Mouse (Mus musculus) CD4-positive, CD25-positive, alpha-beta regulatory T cell, adult 4 months (primary cell): ENCODE measurements around the gene Caskin1. TPM values are rescaled to one million over a fixed set of nuclear protein-coding genes. Genes with fewer than 3 reads are reported as not detected.

ENCODE experiments used
- ATAC-seq: one replicate; pipeline ENCODE4 v1.8.0; 2017
- polyA plus RNA-seq, 2 experiments: library from polyadenylated mRNA; unstranded; fragments of 100-300 nt; shearing (Covaris generic); gene quantifications; one replicate each; pipeline ENCODE4 v1.2.1; 2017

Gene Caskin1
- polyA plus RNA-seq, 2 experiments from 2014 or later: 0.16 TPM

DNA sequence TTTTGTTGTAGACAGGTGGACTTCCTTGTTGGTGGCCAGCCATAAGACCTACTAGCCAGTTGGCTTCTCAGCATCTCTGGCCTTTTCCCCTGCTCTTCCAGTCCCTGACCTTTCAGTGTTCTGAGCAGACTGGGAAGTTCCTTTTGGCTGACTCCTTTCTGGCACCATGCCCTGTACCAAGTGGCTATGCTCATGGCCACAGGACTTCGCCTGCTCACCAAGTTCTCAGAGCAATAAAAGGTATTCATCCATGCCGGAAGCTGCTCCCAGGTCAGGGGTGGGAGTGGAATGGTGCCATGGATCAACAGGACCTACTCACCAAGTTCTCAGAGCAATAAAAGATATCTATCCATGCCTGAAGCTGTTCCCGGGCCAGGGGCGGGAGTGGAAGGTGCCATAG is 15.9 kb upstream of the Caskin1 start:
- ATAC-seq: no peak

DNA sequence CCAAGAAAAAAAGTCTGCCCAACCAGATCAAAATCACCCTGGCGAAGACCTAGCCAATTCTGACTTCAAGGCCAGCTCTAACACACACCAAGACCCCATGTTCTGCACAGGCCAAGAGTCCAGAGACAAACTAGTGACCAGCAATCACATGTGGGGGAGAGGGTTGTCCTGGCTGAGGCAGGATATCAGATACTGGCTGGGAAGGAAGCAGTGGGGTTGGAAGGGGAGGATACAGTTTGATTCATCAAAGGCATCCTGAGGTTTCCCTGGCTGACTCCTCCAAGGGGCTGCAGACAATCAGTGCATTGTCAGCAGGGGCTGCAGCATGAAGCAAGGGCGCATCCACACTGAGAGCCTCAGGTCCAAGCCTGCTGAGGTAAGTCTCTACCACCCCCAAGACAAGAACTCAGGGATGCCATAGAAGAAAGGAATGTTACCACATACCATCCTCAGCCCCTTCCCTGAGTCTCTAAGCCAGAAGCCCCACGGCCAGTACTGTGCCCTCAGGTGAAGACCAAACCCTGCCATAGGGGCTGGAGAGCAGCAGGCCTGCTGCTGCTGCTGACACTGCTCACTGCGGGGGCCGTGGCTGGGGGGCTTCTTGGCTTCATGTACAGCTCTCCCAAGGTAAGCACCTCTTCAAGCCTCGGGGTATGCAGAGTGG is 14.7 kb upstream of the Caskin1 start, which contains the start of gene Bricd5:
Bricd5 (plus strand) TSS at position 273 of the 664 bp plus-strand sequence.
- no peak for ATAC-seq

DNA sequence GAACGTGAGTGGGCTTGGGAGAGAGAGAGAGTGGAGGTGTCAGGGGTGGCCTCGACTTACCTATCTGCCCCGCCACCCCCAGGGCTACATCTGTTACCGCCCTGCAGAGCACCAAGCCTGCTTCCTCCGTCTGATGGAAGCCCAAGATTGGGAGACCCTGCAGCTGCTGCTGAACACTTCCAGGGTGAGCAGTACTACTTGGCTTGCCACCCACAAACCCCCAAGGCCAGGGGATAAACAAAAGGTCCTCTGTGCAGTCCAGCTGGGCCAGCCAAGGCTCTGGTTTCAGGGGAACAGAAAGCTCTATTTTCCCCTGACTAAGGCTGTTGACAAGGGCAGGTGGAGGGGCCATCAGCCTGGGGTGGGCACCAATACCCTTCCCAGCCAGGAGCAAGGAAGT is 13.8 kb upstream of the Caskin1 start:
- no peak for ATAC-seq

DNA sequence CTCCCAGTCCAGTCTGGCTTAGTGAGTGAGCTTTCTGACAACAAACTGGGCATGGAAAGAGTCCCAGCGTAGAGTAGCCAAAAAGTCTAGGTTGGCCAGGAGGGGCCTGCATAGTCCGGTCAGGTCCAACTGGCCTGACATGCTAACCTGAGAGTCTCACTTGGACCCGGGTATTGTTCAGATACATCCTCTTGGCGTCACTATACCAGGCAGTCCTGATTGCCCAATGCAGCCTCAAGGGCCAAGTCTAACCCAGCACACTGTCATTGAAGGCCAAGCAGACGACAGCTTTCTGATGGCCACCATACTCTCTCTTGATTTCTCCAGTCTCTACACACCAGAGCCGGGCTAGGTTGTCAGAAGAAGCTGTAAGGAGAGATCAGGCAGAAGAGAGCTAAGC is 12.8 kb upstream of the Caskin1 start:
- ATAC-seq: no peak

DNA sequence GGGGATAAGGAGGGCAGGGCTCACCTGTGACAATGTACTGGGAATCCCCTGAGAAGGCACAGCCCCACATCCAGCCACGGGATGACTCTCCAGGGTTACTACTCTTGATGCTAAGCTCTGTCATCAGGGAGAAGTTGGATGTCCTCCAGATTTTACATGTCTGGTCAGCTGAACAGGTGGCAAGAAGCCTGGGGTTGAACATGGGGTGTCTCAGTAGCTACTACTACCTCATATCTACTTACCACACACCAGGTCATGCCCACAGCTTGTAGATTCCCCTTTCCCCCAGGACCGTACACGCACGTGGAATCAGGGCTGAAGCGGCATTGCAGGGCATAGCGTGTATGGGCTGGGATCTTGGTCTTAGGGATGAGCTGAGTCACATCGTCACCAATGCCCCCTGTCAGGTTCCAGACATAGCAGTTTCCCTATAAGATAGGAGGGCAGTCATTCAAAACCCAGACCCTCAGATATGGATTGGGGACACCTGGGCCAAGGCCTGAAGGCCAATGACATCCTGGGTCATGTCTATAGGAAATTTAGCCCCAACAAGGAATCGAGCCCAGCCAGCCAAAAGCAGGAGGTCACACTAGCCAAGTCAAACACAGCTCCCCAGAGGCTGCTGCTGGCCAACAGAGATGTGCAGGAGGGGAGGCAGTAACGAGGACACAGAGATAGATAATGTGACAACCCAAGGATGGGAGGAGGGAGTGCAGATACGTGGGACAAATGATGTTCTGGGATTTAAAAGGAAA is 12.2 kb upstream of the Caskin1 start:
- no peak for ATAC-seq

DNA sequence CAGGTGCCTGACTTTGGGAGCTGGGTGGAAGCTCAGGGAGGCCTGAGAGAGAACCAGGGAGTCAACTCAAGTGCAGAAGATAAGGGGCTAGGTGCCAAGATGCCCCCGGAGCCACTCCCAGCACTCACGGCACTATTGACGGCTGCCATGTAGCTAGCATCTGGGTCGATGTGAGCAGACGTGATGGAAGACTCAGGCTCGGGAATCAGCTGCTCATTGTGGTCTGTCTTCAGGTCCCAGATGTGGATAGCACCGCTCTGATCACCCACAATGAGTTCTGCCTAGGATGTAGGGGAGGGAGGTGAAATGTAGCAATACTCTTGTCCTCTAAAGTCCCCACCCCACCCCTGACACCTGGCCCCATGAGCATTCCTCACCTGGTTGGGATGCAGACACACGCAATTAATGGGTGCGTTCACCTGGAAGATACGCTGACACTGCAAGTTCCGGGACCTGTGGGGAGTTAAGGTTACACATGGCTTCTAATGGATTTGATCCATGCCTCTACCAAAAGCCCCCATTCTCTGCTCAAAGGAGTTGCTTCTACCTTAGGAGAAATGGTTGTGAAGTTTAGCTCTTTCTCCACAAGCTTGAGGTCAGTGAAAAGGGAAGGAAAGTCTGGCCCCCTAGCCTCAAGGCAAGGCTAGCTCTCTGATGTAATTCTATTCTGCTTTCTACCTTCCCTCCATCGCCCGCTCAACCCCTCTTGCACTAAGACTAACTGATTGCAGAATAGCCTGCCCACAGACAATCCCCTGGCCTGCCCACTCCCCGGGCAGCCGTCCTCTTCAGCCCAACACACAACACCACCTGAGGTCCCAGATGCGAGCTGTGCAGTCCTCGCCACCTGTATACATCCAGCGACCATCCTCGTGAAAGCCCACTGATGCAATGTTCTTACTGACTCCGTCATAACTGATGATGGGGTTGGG is 11.1 kb upstream of the Caskin1 start:
- ATAC-seq: no peak

DNA sequence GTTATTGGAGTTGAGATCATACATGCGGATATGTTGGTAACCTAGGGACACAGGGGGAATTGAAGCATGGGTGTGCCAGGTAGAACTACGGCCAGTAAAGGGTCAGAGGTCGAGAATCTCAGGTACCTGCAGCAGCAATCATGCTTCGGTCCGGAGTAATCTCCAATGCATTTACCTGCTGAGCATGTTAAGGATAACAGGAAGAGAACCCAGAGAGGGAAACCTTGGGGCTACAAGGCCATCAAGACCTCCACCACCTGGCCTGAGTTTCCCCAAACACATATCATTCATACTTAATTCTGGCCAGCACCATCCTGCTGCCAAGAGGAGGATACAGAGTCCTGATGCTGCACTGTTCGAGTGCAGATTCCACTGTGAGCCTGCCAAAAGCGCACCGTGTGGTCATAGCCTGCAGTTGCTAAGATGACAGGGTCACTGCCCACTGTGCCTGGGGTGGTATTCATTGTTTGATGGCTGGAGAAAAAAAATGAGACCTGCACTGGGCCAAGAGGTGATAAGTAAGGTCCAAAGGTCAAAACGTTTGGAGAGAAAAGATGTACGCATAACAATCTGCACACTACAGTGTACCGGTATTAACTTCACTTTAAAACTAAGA is 10.3 kb upstream of the Caskin1 start:
- no peak for ATAC-seq

DNA sequence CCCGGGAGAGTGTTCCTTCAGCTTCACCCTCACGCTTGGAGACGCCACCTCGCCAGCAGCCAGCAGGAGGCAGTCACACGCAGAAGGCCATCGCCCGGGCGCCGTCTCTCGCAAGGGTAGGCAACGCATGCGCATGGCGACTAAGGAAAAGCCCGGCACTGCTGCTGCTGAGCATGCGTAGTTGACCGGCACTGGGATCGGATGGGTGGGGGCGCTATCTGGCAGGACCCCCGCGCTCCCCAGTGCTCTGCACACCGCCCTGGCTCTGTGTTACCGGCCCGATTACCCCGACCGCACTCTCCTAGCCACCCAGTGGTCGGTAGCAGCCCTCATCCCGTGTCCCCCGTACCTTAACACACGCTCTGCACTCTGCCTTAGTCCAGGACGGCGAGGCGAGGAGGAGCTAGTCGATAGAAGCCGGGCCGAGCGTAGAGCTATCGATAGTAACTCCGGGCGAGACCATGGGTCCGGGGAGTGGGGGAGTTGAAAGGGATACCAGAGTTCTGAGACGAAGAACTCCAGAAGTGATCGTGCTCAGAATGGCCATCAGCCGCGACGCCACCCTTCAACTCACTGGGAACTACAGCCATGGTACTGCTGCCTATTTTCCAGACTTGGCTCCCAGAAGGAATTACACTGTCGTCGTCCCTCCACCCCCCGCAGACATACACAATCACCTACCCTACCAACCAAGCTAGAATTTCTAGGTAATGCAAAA is 9.6 kb upstream of the Caskin1 start, which contains the start of gene Mlst8:
Mlst8 (minus strand) TSS at position 416 of the 718 bp plus-strand sequence.
- peak; percentile 94 for ATAC-seq

DNA sequence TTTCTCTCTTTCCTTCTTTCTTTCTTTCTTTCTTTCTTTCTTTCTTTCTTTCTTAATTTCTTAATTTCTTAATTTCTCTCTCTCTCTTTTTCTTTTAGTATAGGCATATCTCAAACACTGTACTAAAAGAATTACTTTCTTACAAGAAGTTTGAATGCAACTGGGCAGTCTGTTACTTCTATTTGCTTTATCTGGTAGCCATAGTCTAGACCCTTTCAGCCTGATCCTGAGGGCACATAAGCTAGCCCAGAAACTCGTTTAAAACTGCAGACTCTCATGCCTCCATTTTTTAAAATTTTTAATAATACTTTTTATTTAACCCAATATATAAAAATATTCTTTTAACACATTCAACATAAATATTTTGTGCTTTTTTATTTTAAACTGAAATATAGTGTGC is 9.0 kb upstream of the Caskin1 start:
- no peak for ATAC-seq

DNA sequence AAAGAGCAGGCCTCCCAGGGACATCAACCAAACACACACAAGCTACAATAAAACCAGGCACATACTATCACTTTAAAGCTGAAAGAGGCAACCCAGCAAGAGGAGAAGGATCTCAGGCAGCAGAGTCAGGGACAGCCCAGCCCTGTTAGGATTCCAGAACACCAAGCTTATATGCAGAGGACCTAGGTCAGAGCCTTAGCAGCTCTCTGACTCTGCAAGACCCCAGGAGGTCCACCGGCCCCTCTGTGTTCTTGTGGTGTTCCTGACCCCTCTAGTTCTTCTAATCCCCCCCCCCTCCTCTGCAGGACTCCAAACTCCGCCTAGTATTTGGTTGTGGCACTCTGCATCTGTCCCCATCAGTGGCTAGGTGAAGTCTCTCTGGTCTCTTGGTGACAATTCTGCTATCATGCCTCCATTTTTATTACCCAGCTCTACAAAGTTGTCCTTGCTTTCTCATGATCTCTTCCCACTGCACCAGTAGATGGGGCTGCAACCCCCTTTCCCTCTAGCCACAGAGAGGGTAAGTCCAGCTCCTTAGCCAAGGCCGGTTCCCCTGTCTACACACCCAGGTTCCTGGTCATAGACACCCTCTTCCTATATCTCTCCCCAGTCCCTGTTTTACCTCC is 8.1 kb upstream of the Caskin1 start:
- ATAC-seq: no peak

DNA sequence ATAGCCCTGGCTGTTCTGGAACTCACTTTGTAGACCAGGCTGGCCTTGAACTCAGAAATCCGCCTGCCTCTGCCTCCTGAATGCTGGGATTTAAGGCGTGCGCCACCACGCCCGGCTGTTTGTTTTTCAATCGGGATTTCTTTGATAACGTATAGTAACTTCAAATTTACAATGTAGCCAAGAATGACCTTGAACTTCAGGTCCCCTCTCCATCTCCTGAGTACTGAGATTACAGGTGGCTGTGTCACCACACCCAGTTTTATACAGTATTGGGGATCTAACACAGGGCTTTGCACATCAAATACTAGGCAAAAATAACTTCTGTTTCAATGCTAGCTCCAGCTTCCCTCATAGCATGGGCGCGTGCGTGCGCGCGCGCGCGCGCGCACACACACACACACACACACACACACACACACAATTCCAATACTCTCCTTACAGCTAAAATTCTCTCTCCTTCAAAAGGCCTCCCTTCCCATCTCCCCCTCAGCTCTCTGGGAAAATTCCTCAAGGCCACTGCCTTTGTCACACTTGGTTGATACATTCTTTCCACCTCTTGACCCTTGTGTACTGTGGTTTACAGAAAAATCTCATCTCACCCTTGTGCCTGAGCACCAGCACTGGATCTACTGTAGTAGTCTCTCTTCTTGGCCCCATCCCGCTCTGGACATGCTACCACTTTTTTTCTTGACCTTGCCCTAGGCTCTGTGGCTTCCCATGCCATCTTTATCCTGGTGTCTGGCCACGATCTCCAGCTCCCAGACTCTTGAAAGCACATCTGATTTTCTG is 7.2 kb upstream of the Caskin1 start:
- no peak for ATAC-seq

DNA sequence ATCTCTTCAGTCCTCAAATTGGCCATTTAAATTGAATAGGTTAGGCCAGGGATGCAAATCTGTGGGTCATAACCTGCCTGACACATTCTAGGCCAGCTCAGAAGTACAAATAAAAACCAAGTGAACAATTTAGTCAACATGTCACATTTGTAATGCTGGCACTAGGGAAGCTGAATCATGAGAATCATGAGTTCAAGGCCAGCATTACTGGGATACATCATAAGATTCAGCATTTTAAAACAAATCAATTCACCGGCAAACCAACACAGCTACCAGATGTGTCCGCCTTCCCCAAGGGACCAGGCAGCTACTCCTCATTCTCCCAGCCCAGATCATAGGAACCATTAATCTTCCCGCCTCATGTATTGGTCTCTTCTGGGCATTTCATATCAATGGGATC is 4.9 kb upstream of the Caskin1 start:
- no peak for ATAC-seq

DNA sequence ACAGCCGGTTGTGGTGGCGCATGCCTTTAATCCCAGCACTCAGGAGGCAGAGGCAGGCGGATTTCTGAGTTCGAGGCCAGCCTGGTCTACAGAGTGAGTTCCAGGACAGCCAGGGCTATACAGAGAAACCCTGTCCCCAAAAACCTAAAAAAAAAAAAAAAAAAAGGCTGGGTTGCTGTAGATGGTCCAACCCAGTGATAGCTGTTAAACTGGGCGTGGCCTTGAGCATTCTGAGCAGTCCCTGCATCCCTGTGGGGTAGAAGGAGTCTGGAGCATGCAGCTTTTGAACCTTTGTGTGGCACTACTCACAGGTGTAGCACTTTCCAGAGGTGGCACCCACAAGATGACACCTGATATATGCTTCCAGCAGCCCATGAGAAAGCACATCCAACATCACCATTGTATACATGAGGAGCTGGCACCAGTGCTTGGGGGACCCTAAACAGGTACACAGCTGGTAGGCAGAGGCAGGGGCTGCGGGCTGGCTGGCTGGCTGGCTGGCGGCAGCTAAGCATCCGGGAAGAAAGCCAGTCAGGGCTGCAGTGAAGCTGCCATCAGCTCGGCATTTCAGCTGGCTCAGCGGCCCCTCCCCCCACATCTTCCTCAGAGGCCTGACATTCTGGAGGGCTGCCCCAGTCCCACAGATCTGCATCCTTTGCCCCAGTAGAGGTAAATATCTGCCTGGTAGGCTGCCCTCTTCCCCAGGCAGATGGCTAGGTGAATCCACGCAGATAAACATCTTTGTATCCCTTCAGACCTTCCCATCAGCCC is 3.1 kb upstream of the Caskin1 start:
- no peak for ATAC-seq

DNA sequence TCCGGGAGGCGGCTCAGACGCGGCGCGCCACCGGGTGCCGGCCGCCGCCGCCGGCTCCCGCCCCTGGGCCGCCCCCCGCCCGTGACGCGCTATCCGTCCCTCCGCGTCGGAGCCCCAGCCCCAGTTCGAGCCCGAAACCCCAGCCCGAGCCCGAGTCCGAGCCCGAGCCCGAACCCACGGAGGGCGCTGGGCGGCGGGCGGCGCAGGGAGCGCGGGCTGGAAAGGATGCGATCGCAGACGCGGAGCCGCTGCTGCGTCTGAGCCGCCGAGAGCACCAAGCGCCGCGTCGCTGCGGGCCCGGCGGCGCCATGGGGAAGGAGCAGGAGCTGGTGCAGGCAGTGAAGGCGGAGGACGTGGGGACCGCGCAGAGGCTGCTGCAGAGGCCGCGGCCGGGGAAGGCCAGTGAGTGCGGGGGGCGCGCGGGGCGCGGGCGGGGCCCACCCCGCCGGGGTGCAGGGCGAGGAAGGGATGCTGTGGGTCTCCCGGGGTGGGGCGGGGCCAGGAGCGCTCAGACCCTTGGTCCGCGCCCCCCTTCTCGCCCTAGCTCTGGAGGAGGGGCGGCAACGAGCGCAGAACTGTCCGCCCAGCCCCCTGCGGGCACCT is 362 bp downstream of the Caskin1 start:
- ATAC-seq: peak; percentile 43

DNA sequence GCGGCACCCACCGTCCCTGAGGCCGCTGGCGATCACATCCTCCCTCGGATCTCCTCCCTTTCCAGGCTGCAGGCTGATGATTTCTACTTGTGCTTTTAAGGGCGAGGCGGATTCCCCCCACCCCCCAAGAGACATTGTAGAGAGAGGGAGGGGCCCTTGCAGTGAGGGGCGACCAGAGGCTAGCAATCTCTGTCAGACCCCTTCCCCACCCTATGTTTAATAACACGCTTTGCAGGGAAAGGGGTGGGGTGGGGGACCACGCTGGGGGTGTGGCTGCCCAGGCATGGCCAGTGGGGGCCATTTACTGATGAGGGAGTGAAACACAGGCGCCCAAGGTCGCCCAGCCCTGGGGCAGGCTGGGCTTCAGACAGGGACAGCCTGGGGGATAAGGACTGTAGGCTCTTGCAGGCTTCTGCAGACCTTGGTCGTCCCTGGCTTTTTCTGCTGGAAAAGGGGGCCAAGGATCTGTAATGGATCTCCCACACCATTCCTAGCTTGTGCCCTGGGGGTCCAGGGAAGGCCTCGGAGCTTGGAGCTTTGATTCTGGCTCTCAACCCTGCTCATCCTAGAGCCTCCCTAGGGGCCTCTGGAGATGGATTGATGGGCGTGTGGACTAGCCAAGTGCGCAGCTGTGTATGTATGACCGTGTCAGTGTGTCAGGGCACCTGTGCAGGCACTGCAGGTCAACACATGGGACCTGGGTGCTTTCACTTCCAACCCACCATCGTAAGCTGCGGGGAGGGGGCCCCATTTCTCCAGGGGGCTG is 1.0 kb downstream of the Caskin1 start:
- no peak for ATAC-seq

DNA sequence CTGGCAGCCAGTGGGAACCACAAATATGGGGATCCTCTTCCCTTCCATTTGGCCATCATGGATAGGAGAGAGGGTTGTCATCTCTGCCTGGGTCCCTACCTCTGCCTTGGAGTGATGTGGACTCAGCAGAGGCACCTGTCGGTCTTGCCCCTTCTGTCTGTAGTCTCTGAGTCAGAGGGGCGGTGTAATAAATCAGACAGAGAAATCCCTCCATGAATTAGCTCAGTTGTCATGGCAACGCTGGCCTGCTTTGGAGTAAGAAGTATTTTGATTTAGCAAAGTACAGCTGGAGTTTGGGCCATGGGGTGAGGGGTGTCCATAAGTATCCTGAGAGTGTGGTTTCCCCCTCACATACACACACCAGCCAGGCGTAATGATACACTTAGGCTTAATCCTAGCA is 2.0 kb downstream of the Caskin1 start:
- ATAC-seq: no peak

DNA sequence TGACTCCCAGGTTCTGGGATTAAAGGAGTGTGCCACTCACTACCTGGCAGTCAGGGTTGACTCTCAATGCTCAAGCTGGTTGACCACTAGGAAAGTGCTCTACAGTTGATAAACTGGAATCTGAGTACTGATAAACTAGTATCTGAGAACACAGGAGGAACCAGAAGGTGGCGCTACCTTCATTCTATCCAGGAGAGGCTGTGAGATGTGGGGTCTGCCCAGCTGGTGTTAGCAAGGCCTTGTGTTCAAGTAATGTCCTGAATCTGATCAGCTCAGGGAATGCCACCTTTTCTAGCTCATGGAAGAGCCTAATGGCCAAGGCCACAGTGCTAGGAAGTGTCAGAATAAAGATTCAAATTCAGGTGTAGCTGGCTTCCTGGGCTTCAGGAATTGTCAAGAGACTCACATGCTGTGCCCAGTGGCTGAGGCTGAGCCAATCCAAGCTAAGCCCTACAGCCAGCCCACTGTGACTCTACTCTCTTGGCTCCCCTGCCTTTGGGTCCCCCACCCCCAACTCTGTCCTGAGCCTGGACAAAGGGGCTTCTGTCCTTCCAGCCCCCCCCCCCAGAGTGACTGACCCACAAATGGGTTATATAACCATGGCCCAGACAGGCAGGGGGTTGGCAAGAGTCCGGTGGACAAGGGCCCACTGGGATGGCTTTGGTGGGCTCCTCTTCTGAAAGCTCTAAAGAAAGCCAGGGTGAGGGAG is 6.4 kb downstream of the Caskin1 start:
- no peak for ATAC-seq

DNA sequence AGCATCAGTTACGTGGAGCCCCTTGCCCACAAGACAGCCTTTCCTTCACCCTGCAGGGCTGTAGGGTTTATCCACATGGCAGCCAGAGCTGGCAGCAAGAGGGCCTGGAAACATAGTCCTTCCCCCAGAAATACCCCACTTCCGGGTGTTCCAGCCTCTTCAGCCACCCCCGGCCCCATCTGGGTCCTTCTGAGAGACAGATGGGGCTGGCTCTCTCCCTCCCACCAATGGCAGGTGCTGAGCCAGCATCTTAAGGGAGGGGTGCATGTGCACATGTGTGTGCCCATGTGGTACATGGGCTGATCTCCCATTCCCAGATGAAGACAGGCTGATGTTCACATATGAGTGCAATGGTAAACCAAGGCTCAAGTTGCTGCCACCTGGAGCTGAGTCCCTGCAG is 7.0 kb downstream of the Caskin1 start:
- ATAC-seq: no peak
